In genomic region chr1:135617344-135617743, GRCm38 (mm10) we compare ENCODE assay signal across 29 mouse cellular contexts. TPM values are rescaled to one million over a fixed set of nuclear protein-coding genes. Genes with fewer than 3 reads are reported as not detected.
DNase-seq lines count a peak whose midpoint lies in the region; ATAC-seq and TF ChIP-seq lines count a peak whose summit lies in the region.
"Had no signal": no experiment of that assay in that cellular context is flagged by ENCODE, and none has a peak within 500 bp of the region (broad histone marks: within the 10 kb centered on the region; RNA-seq: fewer than 3 reads in every experiment).

No protein-coding gene starts in this region.

- no peak for TF ChIP-seq CTCF in lung, postnatal 0 days (IDR thresholded peaks at IDR 0.05)

- no peaks in the 10 kb centered on the region for H3K9me3 ChIP-seq in lung, postnatal 0 days (ENCODE audit: low read length)
- H3K9me3 ChIP-seq: embryonic facial prominence, embryonic 10.5 days; embryonic facial prominence, embryonic 13.5 days; forebrain, embryonic 12.5 days; forebrain, embryonic 15.5 days; heart, embryonic 12.5 days; heart, embryonic 15.5 days; hindbrain, embryonic 10.5 days; hindbrain, embryonic 13.5 days; intestine, embryonic 15.5 days had no signal

- peaks cover 2% of the 10 kb centered on the region; the same call in 1 of the 2 replicates for H3K4me1 ChIP-seq in lung, postnatal 0 days (ENCODE audit: insufficient read depth, low read depth, low read length)
- H3K4me1 ChIP-seq: intestine, embryonic 15.5 days had no signal

- H3K4me3 ChIP-seq in lung, postnatal 0 days (ENCODE audit: low read depth, low read length): no peak overlapping the region
- no peak overlapping the region for H3K4me3 ChIP-seq in macrophage (ENCODE audit: inconsistent target)
- H3K4me3 ChIP-seq: embryonic facial prominence, embryonic 10.5 days; embryonic facial prominence, embryonic 13.5 days; erythroblast, embryonic 14.5 days; forebrain, embryonic 12.5 days; forebrain, embryonic 15.5 days; heart, embryonic 12.5 days; heart, embryonic 15.5 days; hindbrain, embryonic 10.5 days; hindbrain, embryonic 13.5 days; intestine, embryonic 15.5 days had no signal

- no peak overlapping the region for H3K9ac ChIP-seq in lung, postnatal 0 days (replicated peaks; ENCODE audit: low read depth)
- H3K9ac ChIP-seq: embryonic facial prominence, embryonic 13.5 days; forebrain, embryonic 12.5 days; forebrain, embryonic 15.5 days; heart, embryonic 12.5 days; heart, embryonic 15.5 days; hindbrain, embryonic 13.5 days; intestine, embryonic 15.5 days had no signal

- H3K79me2 ChIP-seq in macrophage (ENCODE audit: inconsistent target): peaks cover 61% of the 10 kb centered on the region

- no peak overlapping the region for H3K4me2 ChIP-seq in lung, postnatal 0 days (replicated peaks; ENCODE audit: low read depth, low read length)
- H3K4me2 ChIP-seq: embryonic facial prominence, embryonic 13.5 days; forebrain, embryonic 12.5 days; forebrain, embryonic 15.5 days; heart, embryonic 12.5 days; heart, embryonic 15.5 days; hindbrain, embryonic 13.5 days; intestine, embryonic 15.5 days had no signal

- intact Hi-C loops in left cerebral cortex, postnatal 25 days (cut with DNase I): loop anchor here (5.0 kb wide), 1 partner anchor 50 kb away; no protein-coding TSS in a partner anchor

- H3K27me3 ChIP-seq in lung, postnatal 0 days (replicated peaks; ENCODE audit: insufficient read depth, low read length): no peaks in the 10 kb centered on the region
- H3K27me3 ChIP-seq: embryonic facial prominence, embryonic 13.5 days; forebrain, embryonic 12.5 days; forebrain, embryonic 15.5 days; heart, embryonic 12.5 days; heart, embryonic 15.5 days; hindbrain, embryonic 13.5 days; intestine, embryonic 15.5 days had no signal

- H3K36me3 ChIP-seq in lung, postnatal 0 days (ENCODE audit: insufficient read depth, low read length): no peaks in the 10 kb centered on the region
- H3K36me3 ChIP-seq in macrophage (ENCODE audit: inconsistent target): no peaks in the 10 kb centered on the region
- H3K36me3 ChIP-seq: embryonic facial prominence, embryonic 10.5 days; embryonic facial prominence, embryonic 13.5 days; forebrain, embryonic 12.5 days; forebrain, embryonic 15.5 days; heart, embryonic 12.5 days; heart, embryonic 15.5 days; hindbrain, embryonic 10.5 days; hindbrain, embryonic 13.5 days; intestine, embryonic 15.5 days had no signal

- no peak for TF ChIP-seq EP300 in lung, postnatal 0 days (IDR thresholded peaks at IDR 0.05)

- ATAC-seq in lung, postnatal 0 days: peak; percentile 54; the same call in 1 of the 2 replicates
- ATAC-seq in monocyte, adult 5-6 weeks (replicated peaks; ENCODE audit: insufficient number of reproducible peaks, low FRiP score, low TSS enrichment, poor library complexity, severe bottlenecking): 0 out of 2 replicates have a peak, but pooled peaks have one; percentile 21
- ATAC-seq: CD4-positive, CD25-positive, alpha-beta regulatory T cell, adult 4 months; forebrain, embryonic 15.5 days; hindbrain, embryonic 16.5 days; intestine, embryonic 15.5 days had no signal

- peak; percentile 20 for DNase-seq in lung, postnatal 0 days (ENCODE audit: low spot score)
- DNase-seq in lung, postnatal 10 days: no peak
- no peak for DNase-seq in left cerebral cortex, postnatal 25 days (ENCODE audit: low spot score in 2 of 2)
- no peak for DNase-seq in gastrocnemius, adult 18-20 months (ENCODE audit: low spot score)
- DNase-seq: adrenal gland, adult 2 months; adrenal gland, postnatal 14 days; cerebellum, adult 2 months; cerebellum, adult 9-11 months; cerebellum, postnatal 36 days; embryo, embryonic 11 days; gastrocnemius, postnatal 10 days; gastrocnemius, postnatal 36 days; heart, adult 11 months; heart, postnatal 10 days; heart, postnatal 36 days had no signal

- no peak overlapping the region for H3K27ac ChIP-seq in lung, postnatal 0 days (ENCODE audit: low read length)
- H3K27ac ChIP-seq in macrophage: peak overlapping the region; percentile 100
- H3K27ac ChIP-seq: embryonic facial prominence, embryonic 10.5 days; embryonic facial prominence, embryonic 13.5 days; forebrain, embryonic 12.5 days; forebrain, embryonic 15.5 days; heart, embryonic 15.5 days; hindbrain, embryonic 10.5 days; hindbrain, embryonic 13.5 days; intestine, embryonic 15.5 days had no signal

- WGBS in lung, postnatal 0 days: 66% methylated on average over 3 of the region's 3 CpGs
- WGBS in macrophage (ENCODE audit: missing documents): 86% methylated on average over 3 of the region's 3 CpGs

RNA-seq across cellular contexts. Expression of gene Nav1, which starts 10.2 kb away (rescaled TPM):
- 5.7 and 6.1 TPM in 2 replicates for polyA plus RNA-seq in lung, postnatal 0 days (2015; fragmentation: Nextera tagmentation; extraction: Ambion mirVana)
- total RNA-seq in macrophage (2018; cell fraction: chromatin; rRNA removed): 100 to 1,000 TPM in 23 of 26 experiments, 10 to 100 TPM in 3; 59.0 to 292 (median 135) TPM
- 10 to 100 TPM; 16.1 to 57.6 (median 32.9) TPM for total RNA-seq in macrophage (2018; cell fraction: cytosol; rRNA removed)
- total RNA-seq in macrophage (2018; cell fraction: nucleus; rRNA removed): 100 to 1,000 TPM in 6 of 26 experiments, 10 to 100 TPM in 20; 40.7 to 174 (median 60.5) TPM
- 23.0 to 33.0 TPM (median 24.1 TPM) in 3 replicates for polyA plus RNA-seq in macrophage (2018)
- 7.2 to 18.3 TPM (median 8.5 TPM) in 3 replicates for total RNA-seq in monocyte, adult 5-6 weeks (2017)
- 10 to 100 TPM; 70.1 to 71.4 TPM for total RNA-seq in left cerebral cortex, postnatal 25 days (2021)
- total RNA-seq in gastrocnemius, adult 18-20 months (2021): 10 to 100 TPM in 1 of 2 experiments, 1 to 10 TPM in 1; 8.4 to 11.4 TPM
